Mouse (Mus musculus) megakaryocyte, embryonic 14.5 days (primary cell): ENCODE measurements around the gene Tle3. TPM values are rescaled to one million over a fixed set of nuclear protein-coding genes. Genes with fewer than 3 reads are reported as not detected.

Experiments
- H3K27me3 ChIP-seq: replicated peaks from 2 replicates; pipeline ENCODE3; 2012; ENCODE audit warnings: inconsistent platforms
- H3K36me3 ChIP-seq: replicated peaks from 2 replicates; pipeline ENCODE3; 2012; ENCODE audit warnings: low read length, inconsistent platforms, mixed read lengths
- H3K4me1 ChIP-seq: 2 replicates; pipeline ENCODE4 v1.6.1; 2012; ENCODE audit warnings: inconsistent platforms
- H3K4me3 ChIP-seq: replicated peaks from 2 replicates; pipeline ENCODE3; 2012; ENCODE audit warnings: moderate library complexity, mild to moderate bottlenecking, inconsistent platforms
- H3K9me3 ChIP-seq: 2 replicates; pipeline ENCODE4 v1.6.1; 2012; ENCODE audit warnings: inconsistent platforms
- FLI1 ChIP-seq: IDR thresholded peaks from 2 replicates; pipeline ENCODE4 v1.6.1; 2012; ENCODE audit warnings: low read length, inconsistent platforms, mixed read lengths
- GATA1 ChIP-seq: IDR thresholded peaks from 3 replicates; pipeline ENCODE4 v1.6.1; 2012; ENCODE audit warnings: mixed read lengths, low read length, inconsistent platforms, borderline replicate concordance
- polyA plus RNA-seq: library from polyadenylated mRNA; stranded (reverse); fragments of >175 nt; gene quantifications from 2 replicates; pipeline ENCODE4 v1.2.3, GENCODE M21; 2012; ENCODE audit warnings: low replicate concordance; ENCODE audit not compliant: insufficient read depth

Gene Tle3
- polyA plus RNA-seq, 1 experiment, result 60.7 TPM

GRCm38 (mm10) chr9:61393161-61393560 lies 21.0 kb downstream of the Tle3 start:
- H3K36me3 ChIP-seq, result peaks cover 77% of the 10 kb centered on the region
- peaks cover 14% of the 10 kb centered on the region for H3K27me3 ChIP-seq
- no peaks in the 10 kb centered on the region for H3K9me3 ChIP-seq
- no peak for TF ChIP-seq FLI1
- no peak for TF ChIP-seq GATA1
- H3K4me3 ChIP-seq, result no peak overlapping the region
- peaks cover 51% of the 10 kb centered on the region for H3K4me1 ChIP-seq

- TF ChIP-seq FLI1, result no peak
- no peak for TF ChIP-seq GATA1
- H3K4me1 ChIP-seq, result peaks cover 48% of the 10 kb centered on the region
- peaks cover 13% of the 10 kb centered on the region for H3K27me3 ChIP-seq
- H3K4me3 ChIP-seq, result no peak overlapping the region
- peaks cover 77% of the 10 kb centered on the region for H3K36me3 ChIP-seq
- no peaks in the 10 kb centered on the region for H3K9me3 ChIP-seq
Observed at GRCm38 (mm10) chr9:61393847-61394246, 21.7 kb downstream of the Tle3 start.

GRCm38 (mm10) chr9:61395071-61395470 lies 22.9 kb downstream of the Tle3 start:
- peaks cover 82% of the 10 kb centered on the region for H3K36me3 ChIP-seq
- TF ChIP-seq FLI1 (no peak), GATA1 (no peak)

GRCm38 (mm10) chr9:61396474-61396873 lies 24.3 kb downstream of the Tle3 start:
- Histone ChIP-seq H3K4me3 (no peak overlapping the region), H3K4me1 (peaks cover 31% of the 10 kb centered on the region), H3K36me3 (peaks cover 86% of the 10 kb centered on the region), H3K27me3 (peaks cover 10% of the 10 kb centered on the region), H3K9me3 (no peaks in the 10 kb centered on the region)
- no peak for TF ChIP-seq GATA1
- TF ChIP-seq FLI1, result no peak

More at GRCm38 (mm10) chr9:61395071-61395470, 22.9 kb downstream of the Tle3 start:
- no peaks in the 10 kb centered on the region for H3K9me3 ChIP-seq
- peaks cover 10% of the 10 kb centered on the region for H3K27me3 ChIP-seq
- peaks cover 38% of the 10 kb centered on the region for H3K4me1 ChIP-seq
- no peak overlapping the region for H3K4me3 ChIP-seq

GRCm38 (mm10) chr9:61397130-61397529 lies 25.0 kb downstream of the Tle3 start:
- peaks cover 30% of the 10 kb centered on the region for H3K4me1 ChIP-seq
- H3K36me3 ChIP-seq, result peaks cover 92% of the 10 kb centered on the region
- TF ChIP-seq GATA1 (no peak), FLI1 (no peak)
- H3K4me3 ChIP-seq, result no peak overlapping the region
- H3K9me3 ChIP-seq, result no peaks in the 10 kb centered on the region
- H3K27me3 ChIP-seq, result peaks cover 10% of the 10 kb centered on the region

GRCm38 (mm10) chr9:61398160-61398559 lies 26.0 kb downstream of the Tle3 start:
- Histone ChIP-seq H3K36me3 (peaks cover 98% of the 10 kb centered on the region), H3K27me3 (peaks cover 10% of the 10 kb centered on the region), H3K9me3 (no peaks in the 10 kb centered on the region), H3K4me3 (no peak overlapping the region), H3K4me1 (peaks cover 21% of the 10 kb centered on the region)
- TF ChIP-seq FLI1, result no peak
- TF ChIP-seq GATA1, result no peak

- peaks cover 98% of the 10 kb centered on the region for H3K36me3 ChIP-seq
- H3K4me3 ChIP-seq, result no peak overlapping the region
- TF ChIP-seq GATA1 (no peak), FLI1 (no peak)
- H3K27me3 ChIP-seq, result peaks cover 10% of the 10 kb centered on the region
- peaks cover 19% of the 10 kb centered on the region; the same call in 1 of the 2 replicates for H3K4me1 ChIP-seq
- H3K9me3 ChIP-seq, result no peaks in the 10 kb centered on the region
Observed at GRCm38 (mm10) chr9:61400132-61400531, 28.0 kb downstream of the Tle3 start.

GRCm38 (mm10) chr9:61401664-61402063 lies 29.5 kb downstream of the Tle3 start:
- peaks cover 14% of the 10 kb centered on the region for H3K27me3 ChIP-seq
- no peak overlapping the region for H3K4me3 ChIP-seq
- peaks cover 98% of the 10 kb centered on the region for H3K36me3 ChIP-seq
- H3K9me3 ChIP-seq, result peaks cover 10% of the 10 kb centered on the region
- H3K4me1 ChIP-seq, result peaks cover 19% of the 10 kb centered on the region; the same call in 1 of the 2 replicates
- TF ChIP-seq FLI1 (no peak), GATA1 (no peak)

GRCm38 (mm10) chr9:61402268-61402667 lies 30.1 kb downstream of the Tle3 start:
- H3K36me3 ChIP-seq, result peaks cover 98% of the 10 kb centered on the region
- no peak overlapping the region for H3K4me3 ChIP-seq
- H3K27me3 ChIP-seq, result peaks cover 14% of the 10 kb centered on the region
- peaks cover 10% of the 10 kb centered on the region for H3K9me3 ChIP-seq
- TF ChIP-seq GATA1, result no peak
- no peak for TF ChIP-seq FLI1
- H3K4me1 ChIP-seq, result peaks cover 19% of the 10 kb centered on the region; the same call in 1 of the 2 replicates

GRCm38 (mm10) chr9:61402716-61403115 lies 30.6 kb downstream of the Tle3 start:
- Histone ChIP-seq H3K36me3 (peaks cover 98% of the 10 kb centered on the region), H3K4me1 (peaks cover 19% of the 10 kb centered on the region; the same call in 1 of the 2 replicates), H3K4me3 (no peak overlapping the region), H3K9me3 (peaks cover 10% of the 10 kb centered on the region), H3K27me3 (peaks cover 14% of the 10 kb centered on the region)
- TF ChIP-seq FLI1, result no peak
- no peak for TF ChIP-seq GATA1
